Mouse (Mus musculus) gastrocnemius, adult 18-20 months (tissue): ENCODE measurements at regions not wholly inside any gene's neighbourhood (a gene's known extent, or its start where the extent isn't known, plus 50 kb on each side); places are given as distances from the start of the nearest gene placed in this dataset.

Experiments
- DNase-seq: peaks from one replicate; pipeline ENCODE4 v3.0.0; 2021; ENCODE audit warnings: low spot score

DNA sequence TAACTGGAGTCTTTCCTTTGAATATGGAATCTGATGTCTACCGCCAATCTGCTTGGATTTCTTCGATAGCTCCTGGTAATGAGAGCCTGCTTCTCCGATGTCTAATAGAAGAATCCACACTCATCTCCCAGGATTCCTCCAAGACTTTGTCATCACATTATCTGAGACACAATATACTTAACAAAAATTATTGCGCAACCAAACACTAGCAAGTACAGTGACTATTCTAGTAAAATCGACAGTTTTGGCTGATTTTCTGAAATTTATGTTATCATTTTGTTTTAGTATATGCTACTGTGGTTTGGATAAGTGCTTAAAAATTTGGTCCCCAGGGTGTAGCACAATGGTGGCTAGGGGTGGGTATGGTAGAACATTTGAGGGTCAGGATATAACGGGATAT is 266.5 kb downstream of the Gm5447 start:
- no peak for DNase-seq

DNA sequence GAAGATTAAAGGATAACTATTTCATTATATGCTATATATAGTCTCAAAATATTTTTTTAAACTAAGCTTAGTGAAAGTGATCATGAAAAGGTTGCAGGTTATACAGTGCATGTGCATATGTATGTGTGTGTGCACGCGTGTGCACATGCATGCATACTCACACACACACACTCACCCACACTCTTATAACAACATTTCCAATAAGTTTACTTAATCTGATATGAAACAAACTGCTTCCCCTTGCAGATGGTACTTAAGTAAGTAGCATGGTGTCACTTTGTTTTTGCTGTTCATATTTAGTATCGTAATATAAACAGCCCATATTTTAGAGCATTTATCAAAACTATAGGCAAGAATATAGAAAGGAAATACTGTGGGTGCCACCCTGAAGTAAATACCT is 275.0 kb downstream of the Gm5447 start:
- no peak for DNase-seq

- no peak for DNase-seq
Measured at GRCm38 (mm10) chr13:31249525-31249924, 275.5 kb downstream of the Gm5447 start.

DNA sequence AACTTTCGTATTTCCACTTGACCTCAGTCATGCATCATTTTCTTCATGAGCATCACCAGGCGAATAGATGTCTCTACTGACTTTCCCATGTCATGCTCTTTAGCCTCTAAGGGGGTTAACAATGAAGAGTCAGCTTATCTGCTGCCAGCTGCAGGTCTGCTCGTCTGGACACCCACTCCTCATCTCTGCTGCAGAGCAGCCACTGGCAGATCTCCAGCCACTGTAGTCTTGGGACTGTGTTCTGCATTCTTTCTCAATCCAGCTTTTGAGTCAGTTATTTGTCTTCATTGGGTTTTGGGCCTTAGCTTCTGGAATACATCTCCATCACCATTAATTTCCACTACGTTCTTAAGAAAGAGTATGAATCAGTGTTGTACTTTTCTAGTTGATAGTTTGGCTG is 280.0 kb downstream of the Gm5447 start:
- no peak for DNase-seq

DNA sequence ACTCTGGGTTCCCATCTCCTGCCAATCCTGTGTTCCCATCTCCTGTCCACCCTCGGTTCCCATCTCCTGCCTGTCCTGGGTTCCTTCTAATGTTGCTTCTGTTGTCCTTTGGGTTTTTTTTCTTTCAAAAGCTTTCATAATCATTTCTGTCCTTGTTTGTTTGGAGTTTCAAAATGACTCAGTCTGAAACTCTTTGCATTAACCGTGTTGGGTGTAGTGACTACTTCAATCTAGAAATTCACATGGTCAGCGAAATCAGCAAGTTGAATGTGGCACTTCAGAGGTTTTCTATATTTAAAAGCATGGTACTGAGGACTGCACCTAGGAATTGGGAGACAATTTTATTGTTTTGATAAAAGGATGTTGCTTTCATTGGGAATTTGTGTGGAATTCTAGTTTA is 280.7 kb downstream of the Gm5447 start:
- DNase-seq = no peak

DNA sequence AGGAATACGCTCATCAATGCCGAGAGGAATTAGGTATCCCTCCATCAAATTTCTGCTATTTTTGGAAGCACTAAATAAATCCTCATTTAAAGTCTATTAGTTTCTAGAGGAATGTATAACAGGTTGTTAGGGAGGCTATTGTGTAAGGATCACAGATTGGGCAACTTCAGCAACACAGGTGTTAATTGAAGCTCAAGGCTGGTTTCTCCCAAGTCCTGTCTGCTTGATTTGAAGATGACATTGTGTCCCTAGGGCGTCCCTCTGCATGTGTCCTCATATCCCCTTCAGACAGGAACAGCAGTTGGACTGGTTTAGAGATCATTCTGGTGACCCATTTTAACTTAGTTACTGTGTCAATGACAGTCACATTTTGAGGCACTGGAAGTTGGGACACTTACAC is 281.5 kb downstream of the Gm5447 start:
- DNase-seq = no peak

DNA sequence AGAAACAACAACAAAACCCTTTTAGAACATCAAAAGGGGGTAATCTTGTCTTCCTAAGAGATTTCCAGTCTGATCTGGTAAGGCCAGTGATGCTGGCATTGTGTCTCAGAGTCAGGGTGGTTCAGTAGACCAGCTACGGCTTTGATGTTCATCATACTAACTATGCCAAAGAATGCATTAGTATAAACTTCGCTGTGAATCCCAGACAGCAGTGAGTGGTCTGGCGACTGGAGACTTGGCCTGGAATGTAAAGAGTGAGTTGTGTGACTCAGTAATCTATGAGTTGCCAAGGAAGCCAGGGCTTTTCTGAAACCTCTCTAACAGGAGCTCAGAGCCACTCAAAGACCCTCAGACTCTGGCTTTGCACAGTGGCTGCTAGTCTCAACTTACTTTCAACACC is 288.1 kb upstream of the Foxq1 start:
- no peak for DNase-seq

DNA sequence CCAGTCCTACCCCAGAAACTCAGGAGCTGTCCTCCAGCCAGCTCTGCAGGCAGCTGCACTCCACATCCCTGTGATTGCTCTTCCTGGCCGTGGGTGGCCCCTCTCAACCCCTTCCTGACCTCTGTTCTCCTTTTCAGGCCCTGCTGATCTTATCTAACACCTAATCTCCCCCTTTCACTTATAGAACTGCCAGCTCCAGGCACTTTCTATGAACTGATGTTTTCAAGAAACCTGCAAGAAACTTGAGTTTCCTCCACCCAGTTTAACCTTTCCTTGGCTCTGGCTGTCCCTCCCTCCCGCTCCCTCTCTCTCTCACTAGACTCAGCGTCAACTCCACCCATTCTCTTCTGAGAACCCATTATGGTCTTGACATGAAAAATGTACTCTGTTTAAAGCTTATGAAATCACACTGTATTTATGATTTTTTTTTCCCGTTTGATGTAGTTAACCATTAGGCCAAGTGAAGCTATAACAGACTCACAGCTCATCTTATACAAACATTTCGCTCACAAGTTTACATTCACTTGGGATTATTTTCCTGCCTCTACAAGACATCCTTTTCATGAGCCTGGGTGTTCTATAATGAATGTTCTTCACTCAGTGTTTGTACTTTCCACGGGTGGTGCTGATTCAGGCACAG is 279.8 kb upstream of the Foxq1 start:
- no peak for DNase-seq

- DNase-seq = no peak
Measured at GRCm38 (mm10) chr13:31290630-31291029, 265.3 kb upstream of the Foxq1 start.

DNA sequence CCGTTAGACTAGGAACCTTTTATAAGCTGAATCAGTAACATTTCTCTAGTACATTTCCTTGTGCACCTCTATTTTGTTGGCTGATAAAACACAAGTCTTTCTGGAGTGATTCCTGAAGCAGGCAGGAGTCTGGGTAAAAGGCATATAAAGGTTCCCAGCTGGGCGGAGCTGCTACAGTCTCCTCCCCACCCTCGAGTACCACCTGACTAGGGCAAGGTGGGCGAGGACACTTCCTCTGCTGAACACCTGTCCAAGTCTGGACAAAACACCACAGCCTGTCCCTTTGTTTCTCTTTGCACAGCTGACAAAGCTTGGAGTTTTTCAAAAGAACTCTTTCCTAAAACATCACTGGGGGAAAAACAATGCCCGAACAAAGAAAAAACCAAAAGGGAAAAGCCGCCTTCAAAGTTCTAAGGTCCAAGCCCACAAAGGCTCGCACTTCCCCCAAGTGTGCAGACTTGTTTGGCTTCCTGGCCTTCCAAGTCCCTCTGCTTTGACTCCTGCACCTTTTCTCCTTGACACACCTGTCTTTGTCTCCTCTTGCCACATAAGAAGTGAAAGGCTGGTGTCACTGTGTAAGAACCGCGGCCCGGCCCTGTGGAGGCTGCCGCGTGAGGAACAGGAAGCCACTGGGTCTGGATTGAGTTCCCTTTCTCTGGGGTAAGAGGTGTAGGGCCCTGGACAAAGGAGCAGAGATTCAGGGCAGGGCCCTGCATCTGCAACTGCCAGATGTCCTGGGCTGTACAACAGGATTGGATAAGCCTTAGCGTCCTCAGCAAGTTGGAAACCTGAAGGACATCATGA is 263.1 kb upstream of the Foxq1 start:
- DNase-seq = no peak

- no peak for DNase-seq
Measured at GRCm38 (mm10) chr13:31294011-31294410, 261.9 kb upstream of the Foxq1 start.

GRCm38 (mm10) chr13:31303194-31303593 is 252.7 kb upstream of the Foxq1 start:
- DNase-seq = no peak

DNA sequence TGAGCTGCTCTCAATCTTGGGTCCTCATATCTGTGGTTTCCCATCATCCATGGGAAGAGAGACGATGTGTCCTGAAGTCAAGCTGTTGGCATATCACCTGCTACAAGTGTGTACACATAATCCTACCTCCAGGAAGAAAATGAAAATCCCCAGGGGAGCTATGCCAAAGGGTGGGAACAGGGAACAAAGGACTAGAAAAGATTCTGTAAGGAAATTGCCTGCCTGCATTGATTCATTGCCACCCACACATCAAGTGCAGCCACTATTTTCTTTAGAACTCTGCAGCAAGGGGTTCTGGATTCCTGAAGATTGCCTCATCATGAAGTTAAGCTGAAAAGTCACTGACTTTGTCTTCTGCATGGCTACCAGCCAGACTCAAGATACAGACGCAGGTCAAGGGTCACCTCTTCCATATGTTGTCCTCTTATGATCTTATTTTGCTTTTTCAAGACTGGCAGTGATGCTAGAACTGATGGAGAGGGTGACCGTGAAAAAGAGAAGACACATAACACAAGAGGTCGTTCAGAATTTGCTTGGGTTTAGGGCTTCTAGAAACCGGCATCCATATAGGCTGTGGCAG is 251.6 kb upstream of the Foxq1 start:
- no peak for DNase-seq

DNA sequence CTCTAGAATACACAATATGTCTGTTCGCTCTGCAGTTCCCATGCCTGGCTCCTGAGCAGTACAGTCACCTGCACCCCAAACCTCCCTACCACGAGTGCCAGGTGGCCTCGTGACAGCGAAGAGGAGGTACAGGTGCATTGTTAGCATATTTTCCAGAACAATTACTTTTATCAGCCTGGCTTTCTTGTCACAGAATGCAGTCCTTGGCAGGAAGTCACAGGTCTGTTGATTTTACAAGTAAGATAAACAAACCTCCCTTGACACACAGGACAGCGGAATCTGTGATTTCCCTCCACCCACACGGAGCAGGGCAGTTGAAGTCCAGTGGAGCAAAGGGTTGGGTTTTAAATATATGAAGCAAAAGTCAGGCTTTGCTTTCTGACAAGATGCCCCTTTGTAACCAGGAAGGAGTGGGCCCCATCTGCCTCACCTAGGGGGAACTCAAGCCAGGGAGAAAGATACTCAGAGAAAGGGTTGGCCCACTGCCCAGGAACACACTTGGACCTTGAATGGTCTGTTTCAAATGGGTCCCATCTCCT is 246.8 kb upstream of the Foxq1 start:
- DNase-seq = no peak

DNA sequence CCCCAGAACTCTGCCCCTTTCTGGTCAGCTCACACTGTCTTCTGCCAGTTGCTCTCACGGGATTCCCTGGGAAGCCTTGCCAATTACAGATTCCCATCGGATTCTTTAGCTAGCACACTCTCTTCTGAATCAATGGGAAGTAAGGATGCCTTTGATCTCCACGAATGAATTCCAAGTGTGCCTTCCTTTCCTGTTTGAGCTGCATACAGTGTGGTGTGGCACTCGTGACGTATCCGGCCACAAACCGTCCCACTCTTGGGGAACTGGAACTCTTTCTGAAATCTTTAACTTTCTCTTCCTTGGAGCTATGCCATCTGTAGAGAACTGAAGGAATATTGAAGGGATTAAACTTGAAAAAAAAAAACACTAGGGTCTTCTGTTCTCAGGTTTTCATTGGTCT is 243.2 kb upstream of the Foxq1 start:
- no peak for DNase-seq

DNA sequence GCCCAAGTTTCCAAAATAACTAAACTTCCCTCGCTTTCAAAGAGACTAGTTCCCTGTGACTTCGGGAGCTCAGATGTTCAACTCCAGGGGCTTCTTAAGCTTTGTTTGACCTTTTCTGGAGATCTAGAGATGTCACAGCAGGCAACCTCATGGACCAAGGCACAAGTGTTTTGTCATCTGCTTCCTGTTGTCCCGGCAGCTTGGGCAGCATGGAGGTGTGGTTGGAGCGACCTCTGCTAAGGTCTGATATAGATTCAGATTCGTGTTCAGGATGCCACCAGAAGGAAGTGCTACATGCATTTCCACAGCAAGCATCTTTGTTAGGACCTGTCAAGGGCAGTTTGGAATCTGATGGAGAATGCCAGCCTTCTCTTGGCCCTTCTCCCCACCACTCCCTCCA is 242.1 kb upstream of the Foxq1 start:
- no peak for DNase-seq

DNA sequence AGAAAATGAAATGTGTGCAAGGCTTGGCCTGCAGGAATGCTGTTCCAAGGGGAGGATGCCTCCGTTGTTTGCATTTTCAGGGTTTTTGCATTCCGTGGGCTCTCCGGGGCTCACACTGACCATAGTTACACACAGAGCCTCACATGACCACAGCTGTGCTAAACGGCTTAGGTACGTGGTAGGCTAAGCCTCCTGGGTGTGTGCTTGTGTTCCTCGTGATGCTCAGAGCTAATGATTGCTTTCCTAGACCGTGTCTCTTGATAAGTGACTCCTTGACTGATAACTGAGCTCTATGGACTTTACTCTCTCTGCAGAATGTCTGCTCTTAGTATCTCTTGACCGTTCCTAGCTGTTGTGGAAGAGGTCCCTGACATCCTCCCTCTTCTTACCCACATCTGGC is 238.9 kb upstream of the Foxq1 start:
- DNase-seq = no peak

DNA sequence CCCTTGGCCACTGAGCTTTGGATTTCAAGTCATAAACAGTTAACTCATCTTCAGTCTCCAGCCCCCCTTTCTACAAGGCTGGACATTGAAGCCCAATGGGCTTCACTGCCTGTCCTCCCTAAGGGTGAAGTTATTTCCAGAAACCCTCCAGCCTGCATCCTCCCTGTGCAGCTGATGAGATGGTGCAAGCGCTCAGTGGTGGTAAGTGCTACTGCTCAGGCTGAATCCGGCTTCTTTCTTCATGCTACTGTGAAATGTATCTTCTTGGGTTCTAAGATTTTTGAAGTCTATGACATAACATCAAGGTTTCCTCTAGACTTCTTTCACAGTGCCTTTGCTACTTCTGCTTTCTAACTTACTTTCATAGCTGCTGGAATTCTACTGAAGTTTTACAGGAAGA is 237.9 kb upstream of the Foxq1 start:
- DNase-seq = no peak

- no peak for DNase-seq
Measured at GRCm38 (mm10) chr13:31321411-31321810, 234.5 kb upstream of the Foxq1 start.

DNA sequence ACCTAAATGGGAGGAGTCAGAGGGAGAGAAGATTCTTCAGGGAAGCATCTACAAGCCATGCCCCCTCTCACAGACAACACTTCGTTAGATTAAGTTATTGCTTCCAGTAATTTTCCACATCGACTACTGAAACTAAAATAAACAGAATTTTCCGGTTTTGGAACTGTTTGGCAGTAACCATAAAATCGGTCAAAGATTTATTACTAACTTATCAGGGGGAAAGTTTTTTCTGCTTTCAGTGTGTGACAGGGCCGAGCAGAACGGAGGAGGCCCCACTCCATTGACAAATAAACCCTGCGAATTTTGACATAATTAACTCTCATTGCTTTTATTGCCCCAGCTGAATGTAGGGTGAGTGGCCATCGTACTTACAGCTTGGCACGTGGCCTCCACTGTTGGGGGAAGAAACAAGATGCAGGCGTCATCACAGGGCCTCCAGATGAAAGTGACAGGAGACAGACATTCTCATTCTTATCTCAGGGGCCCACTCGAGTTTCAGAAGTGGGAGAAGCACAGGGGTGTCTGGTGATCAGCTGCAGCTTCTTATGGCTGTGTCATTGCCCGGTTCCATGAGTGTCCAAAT is 229.6 kb upstream of the Foxq1 start:
- DNase-seq = no peak

GRCm38 (mm10) chr13:31327511-31327951 is 228.4 kb upstream of the Foxq1 start:
- DNase-seq = no peak

GRCm38 (mm10) chr13:31328756-31329155 is 227.2 kb upstream of the Foxq1 start:
- DNase-seq = no peak
